In the genomic region with DNA sequence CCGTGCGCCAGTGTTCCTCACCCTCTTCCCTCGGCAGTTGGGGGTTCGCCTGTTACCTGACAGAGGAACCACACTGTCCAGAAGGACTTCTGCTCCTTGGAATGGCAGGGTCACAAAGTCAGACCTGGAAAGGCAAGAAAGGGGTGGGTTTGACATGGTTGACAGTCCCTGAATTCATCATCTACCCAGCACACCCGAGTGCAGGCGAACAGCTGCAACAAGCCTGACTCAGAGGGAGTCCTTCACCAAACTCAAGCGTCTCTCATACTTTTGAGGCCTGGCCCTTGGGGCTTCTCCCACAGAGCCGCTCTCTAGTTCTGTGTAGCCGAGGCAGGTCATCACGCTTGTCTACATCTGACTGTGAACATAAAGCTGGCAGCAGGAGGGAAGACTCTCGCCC, we compare ENCODE assay signal across 18 mouse cellular contexts. TPM values are rescaled to one million over a fixed set of nuclear protein-coding genes. Genes with fewer than 3 reads are reported as not detected.
DNase-seq lines count a peak whose midpoint lies in the region; ATAC-seq and TF ChIP-seq lines count a peak whose summit lies in the region.
"Had no signal": no experiment of that assay in that cellular context is flagged by ENCODE, and none has a peak within 500 bp of the region (broad histone marks: within the 10 kb centered on the region; RNA-seq: fewer than 3 reads in every experiment).

No protein-coding gene starts in this region.

- H3K9me3 ChIP-seq in forebrain, embryonic 10.5 days: no peaks in the 10 kb centered on the region
- no peaks in the 10 kb centered on the region for H3K9me3 ChIP-seq in forebrain, embryonic 16.5 days (ENCODE audit: control insufficient read depth, low read length)
- no peaks in the 10 kb centered on the region for H3K9me3 ChIP-seq in embryonic facial prominence, embryonic 10.5 days
- no peaks in the 10 kb centered on the region for H3K9me3 ChIP-seq in limb, embryonic 10.5 days (replicated peaks)
- no peaks in the 10 kb centered on the region for H3K9me3 ChIP-seq in hindbrain, embryonic 14.5 days (ENCODE audit: control insufficient read depth, low read length)
- H3K9me3 ChIP-seq: G1E had no signal

- no peak for ATAC-seq in forebrain, embryonic 16.5 days
- ATAC-seq in hindbrain, embryonic 14.5 days (ENCODE audit: low FRiP score): no peak
- ATAC-seq: activated CD4-positive, CD25-positive, alpha-beta regulatory T cell, adult 4 months; CD4-positive, CD25-positive, alpha-beta regulatory T cell, adult 4 months; Patski had no signal

- DNase-seq in forebrain, embryonic 10.5 days (ENCODE audit: extremely low spot score, low spot score): no peak
- DNase-seq in embryonic facial prominence, embryonic 10.5 days (ENCODE audit: low spot score): no peak
- DNase-seq in limb, embryonic 10.5 days (ENCODE audit: low spot score): no peak
- DNase-seq in heart, adult 9 months (ENCODE audit: low spot score in 2 of 2): no peak
- no peak for DNase-seq in hindbrain, embryonic 14.5 days (ENCODE audit: low spot score)
- DNase-seq in heart, postnatal 10 days: no peak
- DNase-seq: adrenal gland, adult 8-10 months; adrenal gland, postnatal 10 days; adrenal gland, postnatal 25 days; B cell, adult 2 months; cerebellum, adult 11 months had no signal

- H3K27me3 ChIP-seq in forebrain, embryonic 10.5 days (ENCODE audit: poor library complexity, severe bottlenecking): no peaks in the 10 kb centered on the region
- H3K27me3 ChIP-seq in forebrain, embryonic 16.5 days (replicated peaks; ENCODE audit: control insufficient read depth, insufficient read depth, low read length): no peaks in the 10 kb centered on the region
- no peaks in the 10 kb centered on the region for H3K27me3 ChIP-seq in embryonic facial prominence, embryonic 10.5 days (replicated peaks; ENCODE audit: low read depth, poor library complexity, severe bottlenecking)
- H3K27me3 ChIP-seq in limb, embryonic 10.5 days (ENCODE audit: low read depth, poor library complexity, severe bottlenecking): no peaks in the 10 kb centered on the region
- no peaks in the 10 kb centered on the region for H3K27me3 ChIP-seq in myocyte (ENCODE audit: control insufficient read depth, insufficient read depth, insufficient read length)
- H3K27me3 ChIP-seq in hindbrain, embryonic 14.5 days (ENCODE audit: control insufficient read depth, insufficient read depth, low read length): no peaks in the 10 kb centered on the region
- H3K27me3 ChIP-seq: CH12.LX, Patski had no signal

- intact Hi-C loops in heart, postnatal 10 days (cut with DNase I): no loop called here

- H3K27ac ChIP-seq in forebrain, embryonic 10.5 days: 0 out of 2 replicates have a peak overlapping the region, but pooled peaks have one; percentile 21
- no peak overlapping the region for H3K27ac ChIP-seq in forebrain, embryonic 16.5 days (ENCODE audit: low read length)
- peak overlapping the region; percentile 16; the same call in 1 of the 2 replicates for H3K27ac ChIP-seq in embryonic facial prominence, embryonic 10.5 days (replicated peaks)
- H3K27ac ChIP-seq in limb, embryonic 10.5 days: peak overlapping the region; percentile 17; the same call in 1 of the 2 replicates
- no peak overlapping the region for H3K27ac ChIP-seq in hindbrain, embryonic 14.5 days

- H3K4me1 ChIP-seq in forebrain, embryonic 10.5 days: no peaks in the 10 kb centered on the region
- no peaks in the 10 kb centered on the region for H3K4me1 ChIP-seq in forebrain, embryonic 16.5 days (replicated peaks; ENCODE audit: control insufficient read depth, insufficient read depth, low read length)
- peaks cover 8% of the 10 kb centered on the region for H3K4me1 ChIP-seq in embryonic facial prominence, embryonic 10.5 days
- 0 out of 2 replicates have a peak, but pooled peaks cover 4% of the 10 kb centered on the region for H3K4me1 ChIP-seq in limb, embryonic 10.5 days
- no peaks in the 10 kb centered on the region for H3K4me1 ChIP-seq in hindbrain, embryonic 14.5 days (replicated peaks; ENCODE audit: control insufficient read depth, insufficient read depth, low read length)

- no peak overlapping the region for H3K9ac ChIP-seq in forebrain, embryonic 16.5 days (replicated peaks; ENCODE audit: low read depth, low read length)
- H3K9ac ChIP-seq in hindbrain, embryonic 14.5 days: no peak overlapping the region

- 94% methylated on average over 11 of the region's 11 CpGs for WGBS in forebrain, embryonic 10.5 days
- 92% methylated on average over 11 of the region's 11 CpGs for WGBS in forebrain, embryonic 16.5 days
- 94% methylated on average over 11 of the region's 11 CpGs for WGBS in embryonic facial prominence, embryonic 10.5 days
- WGBS in limb, embryonic 10.5 days: 90% methylated on average over 11 of the region's 11 CpGs
- WGBS in hindbrain, embryonic 14.5 days: 87% methylated on average over 11 of the region's 11 CpGs

- no peak overlapping the region for H3ac ChIP-seq in myocyte (ENCODE audit: control insufficient read depth, insufficient read length)

- H3K4me2 ChIP-seq in forebrain, embryonic 16.5 days (ENCODE audit: low read length): no peak overlapping the region
- H3K4me2 ChIP-seq in myocyte (ENCODE audit: low read depth): no peak overlapping the region
- no peak overlapping the region for H3K4me2 ChIP-seq in hindbrain, embryonic 14.5 days (replicated peaks)

- H3K79me2 ChIP-seq in myocyte (ENCODE audit: control insufficient read depth, insufficient read depth): no peaks in the 10 kb centered on the region

- TF ChIP-seq POLR2A in myocyte (IDR thresholded peaks at IDR 0.05; ENCODE audit: insufficient read length, low read depth): no peak

- H3K36me3 ChIP-seq in forebrain, embryonic 10.5 days (replicated peaks): peaks cover 95% of the 10 kb centered on the region
- H3K36me3 ChIP-seq in forebrain, embryonic 16.5 days (ENCODE audit: control insufficient read depth, insufficient read depth): peaks cover 11% of the 10 kb centered on the region
- peaks cover 96% of the 10 kb centered on the region for H3K36me3 ChIP-seq in embryonic facial prominence, embryonic 10.5 days (replicated peaks)
- peaks cover 91% of the 10 kb centered on the region for H3K36me3 ChIP-seq in limb, embryonic 10.5 days
- H3K36me3 ChIP-seq in myocyte (ENCODE audit: control insufficient read depth, insufficient read depth): peaks cover 5% of the 10 kb centered on the region
- H3K36me3 ChIP-seq in hindbrain, embryonic 14.5 days (replicated peaks; ENCODE audit: control insufficient read depth, insufficient read depth): peaks cover 67% of the 10 kb centered on the region

- H3K4me3 ChIP-seq in forebrain, embryonic 10.5 days: no peak overlapping the region
- no peak overlapping the region for H3K4me3 ChIP-seq in forebrain, embryonic 16.5 days (replicated peaks; ENCODE audit: low read length)
- H3K4me3 ChIP-seq in embryonic facial prominence, embryonic 10.5 days: no peak overlapping the region
- H3K4me3 ChIP-seq in limb, embryonic 10.5 days: no peak overlapping the region
- no peak overlapping the region for H3K4me3 ChIP-seq in myocyte
- no peak overlapping the region for H3K4me3 ChIP-seq in hindbrain, embryonic 14.5 days (replicated peaks; ENCODE audit: low read length)

TF ChIP-seq in myocyte, 11 proteins besides CTCF, POLR2A, EP300 and RAD21:
- TF ChIP-seq TCF3 (IDR thresholded peaks at IDR 0.05; ENCODE audit: insufficient read length, low read depth) (no peak), POLR2AphosphoS2 (IDR thresholded peaks at IDR 0.05; ENCODE audit: insufficient read length, low read depth) (no peak), MAX (IDR thresholded peaks at IDR 0.05; ENCODE audit: low read depth) (no peak), USF1 (IDR thresholded peaks at IDR 0.05; ENCODE audit: low read depth) (no peak), MYOD1 (IDR thresholded peaks at IDR 0.05; ENCODE audit: control insufficient read depth in 1 of 3, insufficient read length in 2 of 3, low read depth in 2 of 3) (peak in 2 of 3 experiments; percentile 47 to 71), CEBPB (IDR thresholded peaks at IDR 0.05; ENCODE audit: insufficient read depth, poor library complexity, severe bottlenecking) (no peak), E2F4 (IDR thresholded peaks at IDR 0.05; ENCODE audit: insufficient read depth) (no peak), MYOG (IDR thresholded peaks at IDR 0.05; ENCODE audit: control insufficient read depth in 1 of 3, insufficient read depth in 1 of 3, insufficient read length in 2 of 3, low read depth in 2 of 3) (peak in 1 of 3 experiments; percentile 87), REST (IDR thresholded peaks at IDR 0.05; ENCODE audit: insufficient read depth, insufficient read length) (no peak), TCF12 (IDR thresholded peaks at IDR 0.05; ENCODE audit: insufficient read depth, poor library complexity, severe bottlenecking) (no peak)

RNA-seq across cellular contexts. Expression of a gene that starts 29.8 kb away (rescaled TPM):
- polyA plus RNA-seq in forebrain, embryonic 10.5 days (2016; fragmentation: Nextera tagmentation; extraction: Ambion mirVana): 16.6 and 19.2 TPM in 2 replicates
- 37.5 and 40.7 TPM in 2 replicates for polyA plus RNA-seq in forebrain, embryonic 16.5 days (2015; fragmentation: Nextera tagmentation; extraction: Ambion mirVana)
- polyA plus RNA-seq in embryonic facial prominence, embryonic 10.5 days (2016; fragmentation: Nextera tagmentation; extraction: Ambion mirVana): 16.9 and 17.1 TPM in 2 replicates
- polyA plus RNA-seq in limb, embryonic 10.5 days (2016; fragmentation: Nextera tagmentation; extraction: Ambion mirVana): 16.8 and 17.4 TPM in 2 replicates
- 25.4 TPM for polyA plus RNA-seq in myocyte (2012; fragmentation: generic; extraction: Trizol)
- 26.0 and 26.6 TPM in 2 replicates for polyA plus RNA-seq in hindbrain, embryonic 14.5 days (2014; fragmentation: Nextera tagmentation; extraction: Ambion mirVana)
- total RNA-seq in heart, postnatal 10 days (2021): 100 to 1,000 TPM; 110 to 122 TPM

Comparison
In these comparisons a context has a peak if more than half of its experiments do, and no peak if none do; other contexts are left out.
1. H3K27ac ChIP-seq: peak in forebrain, embryonic 10.5 days (single experiment), embryonic facial prominence, embryonic 10.5 days (single experiment) and limb, embryonic 10.5 days (single experiment); none in forebrain, embryonic 16.5 days (single experiment) and hindbrain, embryonic 14.5 days (single experiment).